Mouse (Mus musculus) erythroblast, adult 5-6 weeks (primary cell): Measurements from ENCODE around the gene Gm10203. TPM values are rescaled to one million over a fixed set of nuclear protein-coding genes. Genes with fewer than 3 reads are reported as not detected.
A peak's percentile ranks its signal among the peaks of the same experiment; 100 is the strongest.
"Not testable (repeated sequence)": the region's sequence is repeated elsewhere in the genome, so short reads cannot be mapped to it uniquely, and the experiment has no call there.

Source experiments
- ATAC-seq: replicated peaks from 2 replicates; pipeline ENCODE4 v1.8.0; 2016; ENCODE audit warnings: moderate number of reproducible peaks, mild to moderate bottlenecking, moderate TSS enrichment, inconsistent platforms; ENCODE audit not compliant: poor library complexity, low FRiP score, severe bottlenecking
- total RNA-seq, 2 experiments: library from RNA; stranded (forward) in 1 of 2; stranded (reverse) in 1 of 2; fragments of 150-400 nt in 1 of 2; fragments of 200-764, 138-1000 nt in 1 of 2; gene quantifications; 2 replicates each; pipeline versions ENCODE4 v1.2.3 to v1.2.4; 2015 to 2017; ENCODE audit warnings: low replicate concordance in 2 of 2

Gene Gm10203
- total RNA-seq (2015; ENCODE audit: low replicate concordance), result not detected in 2 replicates
- total RNA-seq (2017; ENCODE audit: low replicate concordance), result not detected in 2 replicates

DNA sequence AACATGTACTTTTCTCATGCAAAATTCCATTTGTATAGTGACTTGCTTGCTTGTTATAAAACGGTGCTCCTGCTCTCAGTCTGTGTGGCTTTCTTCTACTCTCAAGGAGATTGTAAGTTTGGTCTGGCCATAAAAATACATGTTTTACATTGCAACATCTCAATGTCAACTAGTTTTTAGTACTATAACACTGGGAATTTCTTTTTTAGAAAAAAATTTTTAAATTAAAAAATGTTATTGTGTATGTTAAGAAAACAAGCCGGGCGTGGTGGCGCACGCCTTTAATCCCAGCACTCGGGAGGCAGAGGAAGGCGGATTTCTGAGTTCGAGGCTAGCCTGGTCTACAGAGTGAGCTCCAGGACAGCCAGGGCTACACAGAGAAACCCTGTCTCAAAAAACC lies at the start of gene Gm10203:
TSS of gene Gm10203 (plus strand) at position 301 of the 400 bp plus-strand sequence.
- ATAC-seq, result not testable (repeated sequence)

DNA sequence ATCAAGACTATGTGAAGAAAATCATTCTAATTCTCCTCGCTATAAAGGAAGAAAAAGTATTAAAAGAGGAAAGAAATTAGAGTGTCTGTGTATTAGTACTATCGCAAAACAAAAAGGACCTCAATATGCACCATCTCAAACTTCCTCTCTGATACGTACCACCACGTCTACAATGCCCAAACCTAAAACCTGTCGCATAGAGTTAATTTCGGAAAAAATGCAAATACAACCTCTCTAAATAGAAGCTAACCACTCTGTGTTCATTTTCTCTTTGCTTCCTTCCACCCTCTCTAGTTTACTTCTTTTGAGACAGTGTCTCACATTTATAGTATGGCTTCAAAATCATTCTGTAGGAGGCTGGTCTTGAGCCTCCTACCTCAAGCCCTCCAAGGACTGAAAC lies 37.6 kb upstream of the Gm10203 start:
- ATAC-seq, result no peak

DNA sequence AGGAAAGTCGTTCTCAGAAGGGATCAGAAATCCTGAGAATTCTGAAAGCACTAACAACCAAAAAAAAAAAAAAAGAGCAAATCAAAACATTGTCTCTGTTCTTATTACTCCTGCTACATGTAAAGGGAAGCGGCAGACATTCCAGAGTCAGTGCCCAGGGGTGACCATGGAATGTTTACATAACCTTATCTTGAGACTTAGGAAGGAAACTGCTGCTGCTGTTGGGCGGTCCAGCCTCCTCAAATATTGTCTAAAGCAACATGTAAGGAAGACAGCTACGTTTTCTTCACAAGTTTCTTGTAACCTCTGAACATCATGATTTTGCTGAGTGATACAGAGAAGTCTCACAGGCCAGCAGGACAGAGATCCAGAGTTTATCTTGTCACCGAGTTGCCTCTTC lies 36.5 kb upstream of the Gm10203 start:
- ATAC-seq, result no peak

DNA sequence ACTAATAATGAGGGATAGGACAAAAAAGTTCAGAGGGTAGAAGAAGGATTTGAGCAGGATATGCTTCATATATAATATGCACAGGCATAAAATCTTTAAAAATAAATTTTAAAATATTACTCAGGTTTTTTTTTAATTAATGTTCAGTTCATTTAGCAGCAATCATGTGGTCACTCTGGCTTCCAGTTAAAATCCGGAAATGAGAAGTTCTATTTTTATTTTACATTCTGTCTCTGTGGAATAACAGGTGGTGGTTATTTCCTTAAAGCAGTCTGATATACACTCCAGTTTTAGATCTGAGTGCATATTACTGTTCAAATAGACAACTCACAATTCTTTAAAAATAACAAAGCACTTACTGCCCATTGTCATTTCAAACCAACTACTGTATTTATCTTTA lies 35.4 kb upstream of the Gm10203 start:
- ATAC-seq, result no peak

DNA sequence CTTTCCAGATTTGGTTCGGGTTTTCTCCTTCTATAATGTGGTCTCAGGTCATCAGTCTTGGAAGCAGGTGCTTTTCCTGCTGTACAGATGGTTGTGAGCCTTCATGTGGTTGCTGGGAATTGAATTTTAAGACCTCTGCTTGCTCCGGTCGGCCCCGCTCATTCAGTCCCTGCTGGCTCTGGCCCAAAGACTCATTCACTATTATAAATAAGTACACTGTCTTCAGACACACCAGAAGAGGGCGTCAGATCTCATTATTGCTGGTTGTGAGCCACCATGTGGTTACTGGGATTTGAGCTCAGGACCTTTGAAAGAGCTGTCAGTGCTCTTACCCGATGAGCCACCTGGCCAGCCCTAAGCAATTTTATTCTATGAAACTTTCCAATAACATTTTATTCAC lies 34.6 kb upstream of the Gm10203 start:
- ATAC-seq, result no peak

DNA sequence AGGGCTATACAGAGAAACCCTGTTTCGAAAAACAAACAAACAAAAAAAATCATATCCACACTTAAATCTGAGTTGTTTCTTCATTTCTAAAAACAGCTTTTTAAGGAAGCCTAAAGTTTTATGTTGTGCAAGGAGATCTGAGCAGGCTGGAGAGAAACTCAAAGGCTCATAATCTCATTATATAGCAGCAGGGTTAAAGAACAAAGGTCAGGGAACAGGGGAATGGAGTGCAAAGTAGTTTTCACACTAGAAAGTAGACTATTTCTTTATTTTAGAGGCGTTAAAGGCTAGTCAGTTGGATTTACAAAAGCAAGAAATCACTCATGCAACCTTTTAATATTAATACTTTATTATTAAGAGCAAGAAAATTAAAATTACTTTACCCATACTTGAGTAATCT lies 33.7 kb upstream of the Gm10203 start:
- no peak for ATAC-seq

DNA sequence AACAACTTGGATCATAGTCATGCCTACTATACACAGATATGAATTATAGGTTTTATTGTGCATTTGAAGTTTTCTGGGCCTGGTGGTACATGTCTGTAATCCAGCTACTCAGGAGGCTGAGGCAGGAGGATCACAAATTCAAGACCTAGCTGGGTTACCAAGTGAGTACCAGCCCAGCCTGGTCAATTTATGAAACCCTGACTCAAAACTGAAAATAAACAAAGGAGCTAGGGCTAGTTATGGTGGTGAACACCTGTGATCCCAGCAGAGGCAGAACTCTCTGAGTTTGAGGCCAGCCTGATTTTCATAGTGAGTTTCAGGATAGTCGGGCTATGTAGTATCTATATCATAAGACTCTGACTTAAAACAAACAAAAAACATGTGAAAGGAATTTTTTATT lies 32.7 kb upstream of the Gm10203 start:
- no peak for ATAC-seq

DNA sequence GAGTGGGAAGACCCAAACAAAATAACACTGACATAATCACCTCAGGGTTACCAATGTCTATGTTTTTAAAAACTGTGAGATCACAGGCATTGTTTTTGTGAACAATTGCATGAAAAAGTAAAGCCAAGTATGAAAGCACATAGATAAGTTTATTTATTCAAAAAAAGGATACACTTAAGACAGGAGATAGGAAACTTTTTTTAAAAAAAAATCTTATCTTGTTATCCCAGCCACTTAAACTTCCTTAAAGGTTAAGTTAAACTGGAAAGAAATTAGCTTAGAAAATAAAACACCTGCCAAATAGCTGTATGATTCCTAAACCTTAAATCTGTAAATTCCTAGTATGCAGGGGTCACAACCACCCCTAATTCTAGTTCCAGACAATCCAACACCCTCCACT lies 31.0 kb upstream of the Gm10203 start:
- ATAC-seq, result no peak

DNA sequence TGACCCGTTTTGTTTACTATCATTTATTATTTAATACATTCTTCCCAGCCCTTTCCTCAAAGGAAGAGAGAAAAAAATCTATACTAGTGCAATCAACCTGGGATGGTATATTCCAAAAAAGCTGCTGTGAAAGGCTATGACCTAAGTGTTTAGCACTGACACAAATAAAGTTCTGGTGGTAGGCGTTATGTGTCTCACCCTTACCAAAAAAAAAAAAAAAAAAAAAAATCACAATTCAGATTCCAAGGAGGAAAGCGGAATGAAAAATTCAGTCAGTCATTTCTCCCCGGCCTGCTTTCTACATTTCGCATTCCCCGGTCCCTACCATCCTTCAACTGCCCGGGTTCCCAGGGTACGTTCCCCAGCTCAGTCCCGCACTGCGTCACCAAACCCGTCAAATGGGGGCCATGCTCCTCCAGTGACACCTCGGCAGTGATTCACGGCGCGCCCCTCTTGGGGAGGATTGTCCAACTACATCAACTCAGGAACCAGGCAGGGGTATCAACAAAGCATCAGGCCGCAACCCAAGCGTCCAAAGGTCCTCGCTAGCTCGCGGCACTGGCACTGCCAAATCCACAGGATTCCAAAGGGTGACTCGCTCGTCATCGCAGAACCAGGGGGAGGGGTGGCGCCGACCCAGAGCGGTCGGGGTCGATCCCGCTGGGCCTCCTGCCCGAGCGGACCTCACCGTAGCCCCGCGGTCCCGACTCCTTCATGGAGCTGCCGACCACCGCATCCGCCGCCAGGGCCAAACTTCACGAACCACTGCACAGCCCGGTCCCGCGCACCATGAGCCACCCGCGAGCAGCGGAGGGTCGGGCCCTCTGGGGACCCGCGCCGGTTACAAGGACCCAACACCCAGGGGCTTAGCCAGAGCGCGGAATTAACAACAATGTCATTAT lies 29.5 kb upstream of the Gm10203 start:
- ATAC-seq, result no peak; the same call in 1 of the 2 replicates

DNA sequence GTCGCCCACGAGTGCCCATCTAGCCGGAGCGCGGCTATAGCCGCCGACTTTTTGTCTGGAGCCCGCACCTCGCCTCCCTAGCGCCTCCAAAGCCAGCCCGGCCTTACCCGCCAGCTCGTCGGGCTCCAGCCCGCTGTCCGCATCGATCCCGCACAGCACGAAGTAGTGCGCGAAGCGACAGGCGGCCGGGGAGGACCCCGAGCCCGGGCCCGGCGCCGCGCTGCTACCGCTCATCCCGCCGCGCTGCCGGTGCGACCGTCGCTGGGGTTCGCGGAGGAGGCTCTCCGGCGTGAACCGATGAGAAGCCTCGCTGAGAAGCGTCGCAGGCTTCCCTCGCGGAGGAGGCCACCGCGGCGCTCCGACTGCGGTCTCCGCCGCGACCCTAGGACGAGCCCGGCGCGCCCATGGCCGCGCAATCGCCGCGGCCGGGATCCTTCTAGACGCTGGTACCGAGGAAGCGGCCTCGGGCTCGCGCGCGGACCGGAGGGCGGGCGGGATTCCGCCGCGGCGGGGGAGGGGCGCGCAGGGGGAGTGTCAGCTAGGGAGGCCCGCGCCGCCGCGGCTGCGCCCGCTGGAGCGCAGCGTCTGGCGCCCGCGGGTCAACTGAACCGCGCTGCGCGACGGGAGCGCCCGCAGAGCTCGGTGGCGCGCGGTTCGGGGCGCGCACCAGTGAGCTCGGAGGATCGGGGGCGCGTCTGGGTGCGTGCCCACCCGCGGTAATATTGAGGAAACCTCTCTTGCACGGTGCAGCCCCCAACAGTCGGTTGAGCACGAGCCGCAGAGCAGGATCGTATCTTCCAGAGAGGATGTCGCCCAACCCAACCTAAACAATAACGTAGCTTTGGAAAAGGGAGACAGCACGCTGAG lies 28.7 kb upstream of the Gm10203 start, which contains the start of gene Dennd5b:
TSS of gene Dennd5b (minus strand) at position 605 of the 867 bp plus-strand sequence.
- no peak for ATAC-seq

DNA sequence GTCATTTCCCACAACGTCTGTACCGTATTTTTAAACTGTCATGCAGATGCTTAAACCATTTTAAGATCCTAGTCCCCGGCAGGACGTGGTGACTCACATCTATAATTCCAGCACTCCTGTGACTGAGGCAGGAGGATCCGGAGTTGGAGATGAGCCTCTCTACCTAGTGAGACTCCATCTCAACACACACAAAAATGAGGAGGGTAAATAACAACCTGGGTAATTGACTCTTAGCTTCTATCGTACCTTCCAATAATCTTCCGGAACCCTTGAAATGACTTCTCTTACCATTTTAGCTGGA lies 28.1 kb upstream of the Gm10203 start:
- ATAC-seq, result no peak

DNA sequence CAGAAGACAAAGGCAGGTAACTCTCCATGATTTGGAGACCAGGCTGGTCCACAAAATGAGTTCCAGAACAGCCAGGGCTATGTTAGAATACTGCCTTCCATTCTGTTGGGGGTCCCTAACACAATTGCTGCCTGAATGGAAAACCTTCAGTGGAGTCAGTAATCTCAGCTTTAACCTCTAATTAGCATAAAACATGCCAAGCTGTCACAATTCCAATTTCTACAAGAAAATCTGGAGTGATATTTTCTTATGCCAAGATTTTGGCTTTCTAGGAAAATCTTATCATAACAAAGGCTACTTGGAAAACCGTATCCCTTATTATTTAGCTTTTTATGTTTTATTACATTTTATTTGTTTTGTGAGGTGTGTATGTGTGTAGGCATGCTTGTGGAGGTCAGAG lies 26.5 kb upstream of the Gm10203 start:
- no peak for ATAC-seq

DNA sequence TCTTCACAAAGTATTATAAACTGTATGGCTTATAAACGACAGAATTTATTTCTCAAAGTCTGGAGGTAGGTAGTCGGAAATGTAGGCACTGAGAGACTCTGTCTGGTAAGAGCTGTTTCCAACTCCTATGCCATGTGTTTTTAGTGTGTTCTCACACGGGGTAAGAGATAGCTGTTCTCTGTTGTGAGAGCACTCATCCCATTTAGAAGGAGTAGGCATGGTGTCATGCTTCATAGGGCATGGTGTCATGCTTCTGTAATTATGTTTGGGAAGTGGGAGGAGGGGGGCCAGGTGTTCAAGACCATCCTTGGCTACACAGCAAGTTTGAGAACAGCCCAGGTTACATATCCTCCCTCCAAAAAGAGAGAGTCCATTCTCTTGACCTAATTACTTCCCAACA lies 22.4 kb upstream of the Gm10203 start:
- no peak for ATAC-seq

DNA sequence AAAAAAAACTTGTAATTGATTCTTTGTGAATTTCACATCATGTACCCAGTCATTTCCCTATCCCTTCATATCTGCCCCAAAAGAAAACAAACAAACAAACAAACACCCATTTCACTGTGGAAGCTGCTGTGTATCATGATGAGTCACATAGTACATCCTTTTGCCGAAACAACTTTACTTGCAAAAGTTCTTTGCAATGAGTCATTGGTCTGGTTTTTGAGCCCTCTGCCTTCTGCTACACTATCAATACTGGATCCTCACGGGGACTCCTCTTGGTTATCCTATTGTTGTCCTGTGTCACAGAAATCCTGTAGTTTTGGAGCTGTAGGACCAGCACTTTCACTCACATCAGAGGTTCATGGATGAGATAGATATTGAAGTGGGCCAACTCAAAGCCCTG lies 21.1 kb upstream of the Gm10203 start:
- no peak for ATAC-seq

DNA sequence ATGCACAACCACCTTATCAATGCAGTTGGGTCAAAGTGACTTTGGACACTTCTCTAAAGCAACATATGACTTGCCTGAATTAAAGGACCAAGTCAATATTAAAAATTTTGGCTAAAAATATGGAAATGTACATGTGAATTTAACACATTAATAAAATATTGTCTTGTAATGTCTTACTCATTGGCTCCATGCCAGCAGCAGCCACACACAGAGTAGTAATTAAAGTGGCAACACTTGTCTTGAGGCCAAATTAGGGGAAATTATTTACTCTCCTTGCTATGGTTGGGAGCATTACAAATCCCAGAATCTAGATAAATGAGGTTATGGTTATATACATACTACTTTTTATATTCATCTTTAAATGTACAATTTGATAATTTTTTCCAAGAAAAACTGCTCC lies 13.0 kb upstream of the Gm10203 start:
- ATAC-seq, result no peak

DNA sequence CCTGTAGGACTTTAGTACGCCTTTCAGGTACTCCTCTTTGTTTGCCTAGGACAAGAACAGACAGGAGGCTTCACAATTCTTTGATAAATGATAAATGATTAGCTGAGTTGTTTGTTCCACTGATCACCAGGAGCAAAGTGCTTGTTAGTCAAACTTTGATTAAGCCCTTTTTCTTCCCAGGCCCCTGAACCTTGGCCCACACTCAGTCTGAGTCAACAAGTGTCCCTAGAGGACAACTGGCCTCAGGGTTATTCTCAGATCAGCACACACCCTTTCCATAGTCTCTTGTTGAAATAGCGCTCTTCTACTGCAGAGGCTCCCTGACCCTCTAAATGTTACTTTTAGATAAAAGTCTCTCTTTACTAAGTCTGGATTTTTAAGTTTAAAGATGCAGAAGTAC lies 11.0 kb upstream of the Gm10203 start:
- ATAC-seq, result no peak

DNA sequence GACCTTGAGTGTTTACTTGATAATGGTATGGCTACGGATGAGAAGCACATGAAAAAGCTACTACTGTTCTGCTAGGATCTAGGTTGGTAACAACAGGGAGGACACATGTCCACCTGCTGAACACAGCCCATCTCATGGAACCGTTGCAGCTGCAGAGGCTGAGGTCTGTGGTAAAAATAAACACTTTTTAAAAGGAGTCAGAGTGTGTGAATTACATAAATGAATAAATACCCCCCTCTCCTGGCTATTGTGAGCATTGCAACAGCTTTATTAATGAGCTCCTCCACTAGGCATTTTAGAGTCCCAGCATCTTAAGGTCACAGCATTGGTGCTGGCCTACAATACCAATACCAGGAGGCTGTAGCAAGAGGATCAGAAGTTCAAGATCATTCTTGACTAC lies 10.1 kb upstream of the Gm10203 start:
- peak; percentile 82 for ATAC-seq

DNA sequence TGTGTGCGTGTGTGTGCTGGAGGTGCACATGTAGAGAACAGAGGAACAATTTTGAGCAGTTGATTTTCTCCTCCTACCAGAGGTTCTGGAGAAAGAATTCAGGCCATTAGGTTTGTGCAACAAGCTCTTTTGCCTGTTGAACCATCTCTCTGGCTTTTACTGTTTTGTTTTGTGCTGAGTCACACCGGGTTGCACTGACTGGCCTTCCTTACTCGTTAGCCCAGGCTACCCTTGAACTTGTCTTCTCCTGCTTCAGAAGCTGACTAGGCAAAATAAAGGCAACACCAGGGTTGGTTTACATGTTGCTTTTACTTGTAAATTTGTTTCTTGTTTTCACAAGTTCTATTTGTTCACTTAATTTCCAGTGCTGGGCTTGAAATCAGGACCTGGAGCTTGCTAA lies 6.9 kb upstream of the Gm10203 start:
- ATAC-seq, result no peak

DNA sequence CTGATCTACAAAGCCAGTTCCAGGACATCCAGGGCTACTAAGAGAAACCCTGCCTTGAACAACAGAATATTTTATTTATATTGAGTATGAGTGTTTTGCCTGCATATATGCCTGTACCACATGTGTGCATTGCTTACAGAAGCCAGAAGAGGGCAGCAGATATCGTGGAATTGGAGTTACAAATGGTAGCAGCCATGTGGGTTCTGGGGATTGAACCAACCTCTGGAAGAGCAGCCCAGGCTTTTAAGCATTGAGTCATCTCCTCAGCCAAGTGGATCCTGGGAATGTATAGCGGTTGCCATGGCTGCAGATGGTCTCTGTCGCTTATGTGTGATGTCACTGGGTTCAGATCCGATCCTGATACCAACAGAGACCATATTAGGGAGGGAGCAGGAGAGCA lies 3.3 kb upstream of the Gm10203 start:
- peak; percentile 77 for ATAC-seq

DNA sequence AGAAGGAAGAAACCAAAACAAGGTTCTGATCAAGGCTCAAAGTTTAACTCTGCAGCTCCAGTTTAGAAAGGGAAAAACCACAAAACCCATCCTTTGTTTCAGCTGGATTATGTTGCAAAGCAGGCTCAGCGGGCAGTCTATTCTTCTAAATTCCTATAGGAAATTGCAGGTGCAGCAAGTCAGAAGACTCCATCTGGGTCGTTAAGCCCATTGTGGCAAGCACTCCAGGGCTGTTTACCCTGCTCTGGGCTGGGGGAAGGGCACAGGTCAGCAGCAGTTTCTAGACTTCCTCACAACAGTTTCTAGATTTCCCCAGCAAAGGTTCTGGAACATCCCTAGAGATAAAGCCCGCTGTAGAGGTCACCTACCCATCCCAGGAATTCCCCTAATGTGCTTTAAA lies 1.1 kb downstream of the Gm10203 start:
- no peak for ATAC-seq
